Mouse (Mus musculus) thymus, adult 2 months (tissue): Measurements from ENCODE around the gene Gm45785. TPM values are rescaled to one million over a fixed set of nuclear protein-coding genes. Genes with fewer than 3 reads are reported as not detected.

Experiments used
- DNase-seq: peaks from one replicate; pipeline ENCODE4 v3.0.0; 2021
- H3K27ac ChIP-seq: fragments of 200-500 bp; 2 replicates; pipeline ENCODE4 v1.5.1; 2012; ENCODE audit warnings: low read length, control low read depth; ENCODE audit not compliant: control insufficient read depth, insufficient read depth
- H3K27me3 ChIP-seq: fragments of 200-500 bp; 2 replicates; pipeline ENCODE4 v1.6.1; 2012; ENCODE audit warnings: mild to moderate bottlenecking, low read length, moderate library complexity, mixed read lengths; ENCODE audit not compliant: control insufficient read depth, insufficient read depth
- H3K36me3 ChIP-seq: fragments of 200-500 bp; 2 replicates; pipeline ENCODE4 v1.6.1; 2012; ENCODE audit warnings: mild to moderate bottlenecking, low read length, moderate library complexity; ENCODE audit not compliant: control insufficient read depth, insufficient read depth
- H3K4me1 ChIP-seq: fragments of 200-500 bp; replicated peaks from 2 replicates; pipeline ENCODE4 v1.6.1; 2012; ENCODE audit warnings: low read length; ENCODE audit not compliant: control insufficient read depth, insufficient read depth
- H3K4me3 ChIP-seq: fragments of 200-500 bp; 2 replicates; pipeline ENCODE4 v1.5.1; 2012; ENCODE audit warnings: mild to moderate bottlenecking, low read length, control low read depth, moderate library complexity; ENCODE audit not compliant: control insufficient read depth, insufficient read depth
- CTCF ChIP-seq: fragments of 200-500 bp; IDR thresholded peaks from 2 replicates; pipeline ENCODE4 v1.5.1; 2012; ENCODE audit warnings: mild to moderate bottlenecking, control low read depth, low read length, moderate library complexity, borderline replicate concordance; ENCODE audit not compliant: control insufficient read depth, poor library complexity, insufficient read depth; ENCODE audit errors: extremely low read depth
- POLR2A ChIP-seq: fragments of 200-500 bp; IDR thresholded peaks from 2 replicates; pipeline ENCODE4 v1.6.1; 2012; ENCODE audit warnings: mild to moderate bottlenecking, low read length, control low read depth, moderate library complexity; ENCODE audit not compliant: control insufficient read depth, poor library complexity, insufficient read depth; ENCODE audit errors: extremely low read depth
- WGBS: fragments of 180-500 bp; shearing (Covaris S2); methylation state at CpG from one replicate; pipeline ENCODE4 v1.1.7; 2018; 5-methylcytosine and 5-hydroxymethylcytosine counted together
- polyA plus RNA-seq: library from polyadenylated mRNA; depleted of rRNA; stranded (reverse); fragments of >200 nt; gene quantifications from 2 replicates; pipeline ENCODE4 v1.2.3, GENCODE M21; 2012

Gm45785 gene
- polyA plus RNA-seq, 1 experiment, result not detected

- WGBS, result 4% methylated on average over 8 of the region's 8 CpGs
- Histone ChIP-seq H3K27me3 (no peaks in the 10 kb centered on the region), H3K4me1 (peaks cover 17% of the 10 kb centered on the region), H3K27ac (no peak overlapping the region), H3K4me3 (no peak overlapping the region), H3K36me3 (peaks cover under 1% of the 10 kb centered on the region; the same call in 1 of the 2 replicates)
- TF ChIP-seq POLR2A (no peak), CTCF (no peak)
- no peak for DNase-seq
Measured at GRCm38 (mm10) chr7:140880865-140881515, 24.9 kb upstream of the Gm45785 start.

DNA sequence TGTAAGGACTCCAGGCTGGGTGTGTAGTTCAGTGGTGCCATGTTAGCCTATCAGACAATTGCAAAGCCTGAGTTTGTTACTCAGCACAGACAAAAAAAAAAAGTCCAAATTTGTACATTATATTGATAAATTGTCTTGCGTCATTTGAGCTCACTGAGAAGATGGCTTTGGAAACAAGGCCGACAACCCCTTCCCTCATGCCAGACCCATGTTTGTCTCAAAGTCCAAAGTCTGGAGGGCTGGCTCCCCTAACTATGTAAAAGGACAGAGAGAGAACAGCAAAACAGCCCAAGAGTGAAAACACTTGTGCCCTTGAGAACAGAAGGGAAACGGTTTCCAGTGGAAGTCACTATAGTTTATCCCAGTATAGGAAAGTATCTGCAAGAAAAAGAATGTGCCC, 24.3 kb upstream of the Gm45785 start:
- H3K4me3 ChIP-seq, result no peak overlapping the region
- H3K27ac ChIP-seq, result no peak overlapping the region
- no peaks in the 10 kb centered on the region for H3K36me3 ChIP-seq
- WGBS, result 49% methylated on average over 3 of the region's 3 CpGs
- no peaks in the 10 kb centered on the region for H3K27me3 ChIP-seq
- TF ChIP-seq CTCF, result no peak
- no peak for TF ChIP-seq POLR2A
- DNase-seq, result no peak
- peaks cover 17% of the 10 kb centered on the region for H3K4me1 ChIP-seq

- 13% methylated on average over 7 of the region's 7 CpGs for WGBS
- H3K27me3 ChIP-seq, result no peaks in the 10 kb centered on the region
- no peak for DNase-seq
- H3K36me3 ChIP-seq, result no peaks in the 10 kb centered on the region
- TF ChIP-seq POLR2A (no peak), CTCF (no peak)
- no peak overlapping the region for H3K4me3 ChIP-seq
- peak overlapping the region; percentile 62; the same call in 1 of the 2 replicates for H3K27ac ChIP-seq
- H3K4me1 ChIP-seq, result peaks cover 17% of the 10 kb centered on the region
Measured at GRCm38 (mm10) chr7:140879355-140879754, 23.2 kb upstream of the Gm45785 start.

- TF ChIP-seq CTCF (no peak), POLR2A (no peak)
- no peak overlapping the region for H3K4me3 ChIP-seq
- WGBS, result 55% methylated on average over 6 of the region's 6 CpGs
- no peak overlapping the region for H3K27ac ChIP-seq
- peaks cover 13% of the 10 kb centered on the region for H3K4me1 ChIP-seq
- no peaks in the 10 kb centered on the region for H3K27me3 ChIP-seq
- no peak for DNase-seq
- no peaks in the 10 kb centered on the region for H3K36me3 ChIP-seq
Measured at GRCm38 (mm10) chr7:140877364-140877763, 21.2 kb upstream of the Gm45785 start.

- Histone ChIP-seq H3K27me3 (no peaks in the 10 kb centered on the region), H3K4me1 (peaks cover 7% of the 10 kb centered on the region), H3K27ac (no peak overlapping the region), H3K36me3 (no peaks in the 10 kb centered on the region), H3K4me3 (no peak overlapping the region)
- TF ChIP-seq POLR2A (no peak), CTCF (no peak)
- 6% methylated on average over 4 of the region's 4 CpGs for WGBS
- no peak for DNase-seq
Measured at GRCm38 (mm10) chr7:140874224-140874623, 18.1 kb upstream of the Gm45785 start.

DNA sequence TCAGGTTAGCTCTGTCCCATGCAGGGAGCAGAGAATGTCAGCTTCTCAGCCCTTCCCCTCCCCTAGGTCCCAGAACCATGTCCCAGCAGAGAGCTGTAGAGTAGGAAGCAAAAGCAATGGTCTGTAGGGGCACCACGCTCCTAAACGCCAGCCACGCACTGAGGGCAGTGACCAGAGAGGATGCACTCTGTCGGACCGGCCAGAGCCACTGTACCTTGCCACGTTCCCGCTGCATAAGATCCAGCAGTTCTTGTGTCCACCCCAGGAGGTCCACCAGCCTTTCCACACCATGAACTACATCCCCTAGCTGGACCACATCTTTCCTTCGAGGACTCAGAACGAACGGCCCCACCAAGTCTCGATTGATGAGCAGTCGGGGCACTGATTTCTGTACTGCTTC, 8.6 kb upstream of the Gm45785 start:
- no peaks in the 10 kb centered on the region for H3K4me1 ChIP-seq
- no peak overlapping the region for H3K4me3 ChIP-seq
- no peaks in the 10 kb centered on the region for H3K27me3 ChIP-seq
- 96% methylated on average over 12 of the region's 12 CpGs for WGBS
- H3K36me3 ChIP-seq, result peaks cover 39% of the 10 kb centered on the region
- no peak for DNase-seq
- TF ChIP-seq CTCF (no peak), POLR2A (no peak)
- no peak overlapping the region for H3K27ac ChIP-seq
